Mouse (Mus musculus) CH12.LX (cell line): ENCODE data around the gene Cmip. TPM values are rescaled to one million over a fixed set of nuclear protein-coding genes. Genes with fewer than 3 reads are reported as not detected.

Source experiments
- DNase-seq: peaks from one replicate; pipeline ENCODE4 v3.0.0-alpha.2; 2013; ENCODE audit errors: extremely low read depth
- H3K27ac ChIP-seq: 2 replicates; pipeline ENCODE4 v1.5.1; 2012; ENCODE audit warnings: low read depth, mild to moderate bottlenecking, control low read depth, moderate library complexity; ENCODE audit not compliant: insufficient read depth
- H3K27me3 ChIP-seq: replicated peaks from 2 replicates; pipeline ENCODE3; 2012; ENCODE audit warnings: inconsistent platforms
- H3K36me3 ChIP-seq, 2 experiments: replicated peaks in 1 of 2; 2 replicates each; pipeline versions ENCODE3 to v1.6.1; 2012; ENCODE audit warnings: inconsistent platforms in 1 of 2, low read length in 1 of 2, mild to moderate bottlenecking in 1 of 2, mixed read lengths in 1 of 2, moderate library complexity in 1 of 2; ENCODE audit not compliant: control insufficient read depth in 1 of 2, insufficient read depth in 1 of 2
- H3K4me1 ChIP-seq, 2 experiments: 2 replicates each; pipeline ENCODE4 v1.6.1; 2012; ENCODE audit warnings: inconsistent platforms in 1 of 2, moderate library complexity in 1 of 2; ENCODE audit not compliant: insufficient read depth in 2 of 2, control insufficient read depth in 1 of 2
- H3K4me2 ChIP-seq: 2 replicates; pipeline ENCODE4 v1.6.1; 2012; ENCODE audit warnings: low read depth, mild to moderate bottlenecking, control low read depth; ENCODE audit not compliant: poor library complexity, insufficient read depth, severe bottlenecking
- H3K4me3 ChIP-seq, 3 experiments: fragments of 150-350 bp in 1 of 3; sonication (generic) in 1 of 3; replicated peaks in 1 of 3; 2 replicates each; pipeline versions ENCODE3 to v1.5.1; 2011 to 2012; ENCODE audit warnings: low read depth in 2 of 3, low read length in 2 of 3, mild to moderate bottlenecking in 2 of 3, moderate library complexity in 2 of 3, control low read depth in 1 of 3, improper control_type of control experiment in 1 of 3, inconsistent platforms in 1 of 3, mixed read lengths in 1 of 3; ENCODE audit not compliant: poor library complexity in 1 of 3
- H3K79me2 ChIP-seq: replicated peaks from 2 replicates; pipeline ENCODE4 v1.6.1; 2012; ENCODE audit warnings: mild to moderate bottlenecking, moderate library complexity; ENCODE audit not compliant: control insufficient read depth, poor library complexity, insufficient read depth, severe bottlenecking; ENCODE audit errors: extremely low read depth
- H3K9ac ChIP-seq: 2 replicates; pipeline ENCODE4 v1.6.1; 2012; ENCODE audit warnings: low read depth, mild to moderate bottlenecking, control low read depth, moderate library complexity; ENCODE audit not compliant: insufficient read depth
- H3K9me3 ChIP-seq: replicated peaks from 2 replicates; pipeline ENCODE3; 2012; ENCODE audit warnings: low read length, inconsistent platforms, mixed read lengths
- BHLHE40 ChIP-seq: IDR thresholded peaks from 2 replicates; pipeline ENCODE4 v1.6.1; 2011; ENCODE audit warnings: mild to moderate bottlenecking, low read depth, low read length, improper control_type of control experiment
- CHD1 ChIP-seq: IDR thresholded peaks from 2 replicates; pipeline ENCODE4 v1.6.1; 2012; ENCODE audit warnings: low read depth, low read length, improper control_type of control experiment, inconsistent platforms
- CHD2 ChIP-seq: IDR thresholded peaks from 2 replicates; pipeline ENCODE4 v1.6.1; 2011; ENCODE audit warnings: low read length, improper control_type of control experiment
- CTCF ChIP-seq, 2 experiments: IDR thresholded peaks in 1 of 2; conservative IDR thresholded peaks in 1 of 2; 2 replicates each; pipeline ENCODE4 v1.5.1; 2011 to 2012; ENCODE audit warnings: low read depth in 2 of 2, low read length in 2 of 2, improper control_type of control experiment in 1 of 2, inconsistent platforms in 1 of 2, mild to moderate bottlenecking in 1 of 2, moderate library complexity in 1 of 2
- ELF1 ChIP-seq: IDR thresholded peaks from 2 replicates; pipeline ENCODE4 v1.6.1; 2014; ENCODE audit warnings: low read depth, mild to moderate bottlenecking, inconsistent platforms, low read length, improper control_type of control experiment
- EP300 ChIP-seq: IDR thresholded peaks from 2 replicates; pipeline ENCODE4 v1.6.1; 2011; ENCODE audit warnings: low read length, improper control_type of control experiment
- ETS1 ChIP-seq: conservative IDR thresholded peaks from 2 replicates; pipeline ENCODE4 v1.6.1; 2012; ENCODE audit warnings: low read depth, mild to moderate bottlenecking, inconsistent platforms, low read length, improper control_type of control experiment, moderate library complexity
- HCFC1 ChIP-seq: IDR thresholded peaks from 2 replicates; pipeline ENCODE4 v1.6.1; 2012; ENCODE audit warnings: low read depth, mild to moderate bottlenecking, inconsistent platforms, low read length, improper control_type of control experiment
- IRF4 ChIP-seq: IDR thresholded peaks from 2 replicates; pipeline ENCODE4 v1.6.1; 2014; ENCODE audit warnings: low read depth, mild to moderate bottlenecking, inconsistent platforms, low read length, improper control_type of control experiment
- JUN ChIP-seq: IDR thresholded peaks from 2 replicates; pipeline ENCODE4 v1.6.1; 2011; ENCODE audit warnings: low read depth, mild to moderate bottlenecking, low read length, improper control_type of control experiment, moderate library complexity; ENCODE audit not compliant: insufficient read depth
- MAFK ChIP-seq: IDR thresholded peaks from 2 replicates; pipeline ENCODE4 v1.6.1; 2011; ENCODE audit warnings: low read length, improper control_type of control experiment; ENCODE audit not compliant: insufficient replicate concordance
- MAX ChIP-seq: IDR thresholded peaks from 2 replicates; pipeline ENCODE4 v1.6.1; 2011; ENCODE audit warnings: low read length, improper control_type of control experiment
- MAZ ChIP-seq: IDR thresholded peaks from 2 replicates; pipeline ENCODE4 v1.6.1; 2012; ENCODE audit warnings: low read depth, mild to moderate bottlenecking, inconsistent platforms, low read length, improper control_type of control experiment, moderate library complexity
- MEF2A ChIP-seq: IDR thresholded peaks from 2 replicates; pipeline ENCODE4 v1.6.1; 2014; ENCODE audit warnings: low read depth, mild to moderate bottlenecking, inconsistent platforms, low read length, improper control_type of control experiment, borderline replicate concordance
- MXI1 ChIP-seq: IDR thresholded peaks from 2 replicates; pipeline ENCODE4 v1.6.1; 2011; ENCODE audit warnings: mild to moderate bottlenecking, low read depth, low read length, improper control_type of control experiment
- MYC ChIP-seq: IDR thresholded peaks from 2 replicates; pipeline ENCODE4 v1.6.1; 2011; ENCODE audit warnings: low read depth, mild to moderate bottlenecking, improper control_type of control experiment, low read length
- NRF1 ChIP-seq: IDR thresholded peaks from 2 replicates; pipeline ENCODE4 v1.6.1; 2014; ENCODE audit warnings: low read depth, mild to moderate bottlenecking, inconsistent platforms, low read length, improper control_type of control experiment, moderate library complexity
- POLR2A ChIP-seq: IDR thresholded peaks from 2 replicates; pipeline ENCODE4 v1.6.1; 2011; ENCODE audit warnings: low read depth, mild to moderate bottlenecking, improper control_type of control experiment, low read length
- RAD21 ChIP-seq: IDR thresholded peaks from 2 replicates; pipeline ENCODE4 v1.6.1; 2011; ENCODE audit warnings: low read depth, mild to moderate bottlenecking, low read length, improper control_type of control experiment, moderate library complexity
- RCOR1 ChIP-seq: conservative IDR thresholded peaks from 2 replicates; pipeline ENCODE4 v1.6.1; 2012; ENCODE audit warnings: low read depth, mild to moderate bottlenecking, inconsistent platforms, low read length, improper control_type of control experiment
- SIN3A ChIP-seq: IDR thresholded peaks from 2 replicates; pipeline ENCODE4 v1.6.1; 2012; ENCODE audit warnings: low read length, improper control_type of control experiment, inconsistent platforms
- SMC3 ChIP-seq: IDR thresholded peaks from 2 replicates; pipeline ENCODE4 v1.6.1; 2011; ENCODE audit warnings: low read depth, low read length, improper control_type of control experiment
- TBP ChIP-seq: conservative IDR thresholded peaks from 2 replicates; pipeline ENCODE4 v1.6.1; 2011; ENCODE audit warnings: low read depth, low read length, improper control_type of control experiment
- TCF12 ChIP-seq: IDR thresholded peaks from 2 replicates; pipeline ENCODE4 v1.6.1; 2014; ENCODE audit warnings: low read depth, mild to moderate bottlenecking, inconsistent platforms, low read length, improper control_type of control experiment
- UBTF ChIP-seq: IDR thresholded peaks from 2 replicates; pipeline ENCODE4 v1.6.1; 2012; ENCODE audit warnings: low read depth, mild to moderate bottlenecking, inconsistent platforms, low read length, improper control_type of control experiment, moderate library complexity
- USF2 ChIP-seq: conservative IDR thresholded peaks from 2 replicates; pipeline ENCODE4 v1.6.1; 2011; ENCODE audit warnings: low read depth, low read length, improper control_type of control experiment
- ZC3H11A ChIP-seq: IDR thresholded peaks from 2 replicates; pipeline ENCODE4 v1.6.1; 2012; ENCODE audit warnings: low read depth, mild to moderate bottlenecking, inconsistent platforms, low read length, improper control_type of control experiment
- ZKSCAN1 ChIP-seq: IDR thresholded peaks from 2 replicates; pipeline ENCODE4 v1.6.1; 2012; ENCODE audit warnings: low read depth, inconsistent platforms, low read length, improper control_type of control experiment, borderline replicate concordance
- ZNF384 ChIP-seq: IDR thresholded peaks from 2 replicates; pipeline ENCODE4 v1.6.1; 2012; ENCODE audit warnings: low read depth, low read length, improper control_type of control experiment, inconsistent platforms
- dilution Hi-C: fragments of 300-500 bp; cut with MboI; formaldehyde crosslinking; loops from 2 replicates; pipeline ENCODE4 v1.14.3; 2020; ENCODE audit warnings: low sequenced_read_pairs; ENCODE audit not compliant: extremely low pct_unique_long_range_greater_than_20kb, extremely low pct_ligation_motif_present
- in situ Hi-C: fragments of 300-500 bp; cut with MboI; formaldehyde crosslinking; loops from 3 replicates; pipeline ENCODE4 v1.14.3; 2019; ENCODE audit warnings: low sequenced_read_pairs, low pct_ligation_motif_present, low pct_unique_long_range_greater_than_20kb, mixed read lengths
- polyA plus RNA-seq: library from polyadenylated mRNA; unstranded; fragments of >175 nt; gene quantifications from 2 replicates; pipeline ENCODE4 v1.2.1, GENCODE M21; 2012; ENCODE audit warnings: low read depth; ENCODE audit not compliant: insufficient read length
- total RNA-seq, 2 experiments: library from RNA; depleted of rRNA; stranded (reverse); fragments of 300-350 nt in 1 of 2; fragments of >200 nt in 1 of 2; gene quantifications; 2 replicates each; pipeline ENCODE4 v1.2.3; 2012 to 2014

Cmip gene
- total and polyA plus RNA-seq, 3 experiments: 5.2 to 39.0 (median 16.5) TPM

- H3K27me3 ChIP-seq: no peaks in the 10 kb centered on the region
- H3K79me2 ChIP-seq: no peaks in the 10 kb centered on the region
- H3K4me2 ChIP-seq: peak overlapping the region; percentile 61
- H3K4me3 ChIP-seq: no peak overlapping the region
- TF ChIP-seq JUN (no peak), SIN3A (peak; percentile 75), UBTF (no peak), BHLHE40 (peak; percentile 93), MEF2A (peak; percentile 79), USF2 (no peak), RCOR1 (peak; percentile 88), EP300 (peak; percentile 93), NRF1 (0 out of 2 replicates have a peak, but pooled peaks have one; percentile 10), POLR2A (no peak; the same call in 1 of the 2 replicates), MYC (no peak), ZC3H11A (no peak), IRF4 (peak; percentile 99), MAFK (0 out of 2 replicates have a peak, but pooled peaks have one; percentile 17), ELF1 (peak; percentile 77), MXI1 (peak; percentile 50; the same call in 1 of the 2 replicates), TCF12 (peak; percentile 91), CTCF (conservative IDR thresholded peaks at IDR 0.05 in 1 of 2, IDR thresholded peaks at IDR 0.05 in 1 of 2; ENCODE audit: low read depth in 2 of 2, low read length in 2 of 2) (no peak), ETS1 (peak; percentile 78), MAZ (peak; percentile 89), SMC3 (peak; percentile 12), CHD2 (peak; percentile 93)
- in situ Hi-C loops (loop anchor here (10.0 kb wide), 1 partner anchor 481 kb away; the partner anchor contains the start of gene Gcsh), dilution Hi-C loops (no loop called here)
- H3K9me3 ChIP-seq: no peaks in the 10 kb centered on the region
- DNase-seq: peak; percentile 89
- peak overlapping the region; percentile 42 for H3K27ac ChIP-seq
- no peaks in the 10 kb centered on the region for H3K36me3 ChIP-seq
- H3K9ac ChIP-seq: no peak overlapping the region
- peaks cover 22 to 71% of the 10 kb centered on the region in 2 experiments for H3K4me1 ChIP-seq
These were observed 219.0 kb downstream of the Cmip start for GRCm38 (mm10) chr8:117475819-117476218.

- TF ChIP-seq EP300 (no peak), CHD1 (no peak), MYC (no peak), ZKSCAN1 (no peak), TBP (no peak), JUN (no peak), SMC3 (peak; percentile 75), MXI1 (no peak), ZC3H11A (peak; percentile 8; the same call in 1 of the 2 replicates), ZNF384 (no peak), CTCF (conservative IDR thresholded peaks at IDR 0.05 in 1 of 2, IDR thresholded peaks at IDR 0.05 in 1 of 2; ENCODE audit: low read depth in 2 of 2, low read length in 2 of 2) (peak in 1 of 2 experiments; percentile 65; a peak in 2 of 4 replicates), RAD21 (peak; percentile 66), HCFC1 (no peak), NRF1 (no peak), MAX (no peak)
- no peak overlapping the region for H3K4me2 ChIP-seq
- no peaks in the 10 kb centered on the region for H3K79me2 ChIP-seq
- in situ Hi-C loops (loop anchor here (10.0 kb wide), 1 partner anchor 483 kb away; the partner anchor contains the start of gene Gcsh), dilution Hi-C loops (no loop called here)
- H3K27ac ChIP-seq: no peak overlapping the region
- peaks cover 25 to 69% of the 10 kb centered on the region in 2 experiments for H3K4me1 ChIP-seq
- H3K27me3 ChIP-seq: no peaks in the 10 kb centered on the region
- no peak overlapping the region for H3K4me3 ChIP-seq
- no peaks in the 10 kb centered on the region for H3K36me3 ChIP-seq
- no peak overlapping the region for H3K9ac ChIP-seq
- no peaks in the 10 kb centered on the region for H3K9me3 ChIP-seq
- no peak for DNase-seq
These were observed 221.2 kb downstream of the Cmip start for GRCm38 (mm10) chr8:117478082-117478481.
